Mouse (Mus musculus): Measurements from ENCODE around the gene Stam2. TPM values are rescaled to one million over a fixed set of nuclear protein-coding genes. Genes with fewer than 3 reads are reported as not detected.
A peak's percentile ranks its signal among the peaks of the same experiment; 100 is the strongest.

The Stam2 gene
- polyA plus RNA-seq, 1 experiment from 2014 or later = 42.8 TPM

GRCm38 (mm10) chr2:52676023-52676912, 65.8 kb downstream of the Stam2 start, which contains the start of gene Cacnb4:
Gene Cacnb4, minus strand, starts transcription at chr2:52676831.
- Histone ChIP-seq H3K27ac (0 out of 2 replicates have a peak within 1 kb of the TSS, but pooled peaks have one; percentile 26), H3K4me2 (peak within 1 kb of the TSS; percentile 98), H3K9ac (peak within 1 kb of the TSS; percentile 77), H3K4me3 (replicated peaks) (peak within 1 kb of the TSS; percentile 69), H3K4me1 (peaks cover 16% of the 10 kb centered on the region), H3K27me3 (peaks cover 38% of the 10 kb centered on the region), H3K36me3 (replicated peaks) (no peaks in the 10 kb centered on the region), H3K9me3 (no peaks in the 10 kb centered on the region)
- ATAC-seq (ENCODE audit: low FRiP score) = peak; percentile 92
- under 1% methylated on average over 45 of the region's 77 CpGs for WGBS

- Histone ChIP-seq H3K9ac (peak overlapping the region; percentile 77), H3K27ac (no peak overlapping the region), H3K4me1 (peaks cover 16% of the 10 kb centered on the region), H3K4me3 (replicated peaks) (peak overlapping the region; percentile 69), H3K27me3 (peaks cover 38% of the 10 kb centered on the region), H3K9me3 (no peaks in the 10 kb centered on the region), H3K4me2 (peak overlapping the region; percentile 98), H3K36me3 (replicated peaks) (no peaks in the 10 kb centered on the region)
- 0% methylated on average over 36 of the region's 42 CpGs for WGBS
- peak; percentile 74; the same call in 1 of the 2 replicates for ATAC-seq (ENCODE audit: low FRiP score)
Measured at GRCm38 (mm10) chr2:52675278-52675987, 66.6 kb downstream of the Stam2 start.

GRCm38 (mm10) chr2:52674886-52675277, 67.2 kb downstream of the Stam2 start:
- H3K9me3 ChIP-seq = no peaks in the 10 kb centered on the region
- H3K4me2 ChIP-seq = peak overlapping the region; percentile 98
- H3K4me1 ChIP-seq = peaks cover 16% of the 10 kb centered on the region
- no peaks in the 10 kb centered on the region for H3K36me3 ChIP-seq (replicated peaks)
- peak overlapping the region; percentile 69 for H3K4me3 ChIP-seq (replicated peaks)
- WGBS = under 1% methylated on average over 19 of the region's 19 CpGs
- H3K27me3 ChIP-seq = peaks cover 38% of the 10 kb centered on the region
- H3K9ac ChIP-seq = 0 out of 2 replicates have a peak overlapping the region, but pooled peaks have one; percentile 77
- H3K27ac ChIP-seq = no peak overlapping the region
- no peak for ATAC-seq (ENCODE audit: low FRiP score)

- no peak overlapping the region for H3K4me3 ChIP-seq (replicated peaks)
- peaks cover 16% of the 10 kb centered on the region for H3K4me1 ChIP-seq
- H3K27me3 ChIP-seq = peaks cover 31% of the 10 kb centered on the region
- no peaks in the 10 kb centered on the region for H3K36me3 ChIP-seq (replicated peaks)
- no peak for ATAC-seq (ENCODE audit: low FRiP score)
- no peak overlapping the region for H3K4me2 ChIP-seq
- H3K27ac ChIP-seq = no peak overlapping the region
- 77% methylated on average over 1 of the region's 1 CpGs for WGBS
- H3K9ac ChIP-seq = no peak overlapping the region
- no peaks in the 10 kb centered on the region for H3K9me3 ChIP-seq
Measured at GRCm38 (mm10) chr2:52673172-52673571, 68.9 kb downstream of the Stam2 start.

GRCm38 (mm10) chr2:52670733-52671132, 71.3 kb downstream of the Stam2 start:
- H3K4me3 ChIP-seq (replicated peaks) = no peak overlapping the region
- H3K4me1 ChIP-seq = peaks cover 10% of the 10 kb centered on the region
- H3K4me2 ChIP-seq = no peak overlapping the region
- WGBS = 87% methylated on average over 5 of the region's 5 CpGs
- no peaks in the 10 kb centered on the region for H3K9me3 ChIP-seq
- ATAC-seq (ENCODE audit: low FRiP score) = no peak
- H3K27me3 ChIP-seq = peaks cover 21% of the 10 kb centered on the region
- H3K27ac ChIP-seq = no peak overlapping the region
- H3K9ac ChIP-seq = no peak overlapping the region
- no peaks in the 10 kb centered on the region for H3K36me3 ChIP-seq (replicated peaks)

- H3K27ac ChIP-seq = no peak overlapping the region
- no peaks in the 10 kb centered on the region for H3K4me1 ChIP-seq
- H3K4me3 ChIP-seq (replicated peaks) = no peak overlapping the region
- no peak overlapping the region for H3K9ac ChIP-seq
- H3K4me2 ChIP-seq = no peak overlapping the region
- peaks cover 10% of the 10 kb centered on the region; the same call in 1 of the 2 replicates for H3K27me3 ChIP-seq
- no peaks in the 10 kb centered on the region for H3K9me3 ChIP-seq
- ATAC-seq (ENCODE audit: low FRiP score) = no peak
- H3K36me3 ChIP-seq (replicated peaks) = no peaks in the 10 kb centered on the region
- WGBS = 92% methylated on average over 6 of the region's 6 CpGs
Measured at GRCm38 (mm10) chr2:52668480-52668879, 73.6 kb downstream of the Stam2 start.

- WGBS = 92% methylated on average over 5 of the region's 5 CpGs
Measured at GRCm38 (mm10) chr2:52656722-52657121, 85.4 kb downstream of the Stam2 start.

GRCm38 (mm10) chr2:52654541-52654940, 87.5 kb downstream of the Stam2 start:
- H3K4me3 ChIP-seq (replicated peaks) = no peak overlapping the region
- no peaks in the 10 kb centered on the region for H3K9me3 ChIP-seq
- no peaks in the 10 kb centered on the region for H3K27me3 ChIP-seq
- H3K4me1 ChIP-seq = no peaks in the 10 kb centered on the region
- H3K36me3 ChIP-seq (replicated peaks) = no peaks in the 10 kb centered on the region
- WGBS = 87% methylated on average over 4 of the region's 4 CpGs
- H3K9ac ChIP-seq = no peak overlapping the region
- no peak overlapping the region for H3K4me2 ChIP-seq
- ATAC-seq (ENCODE audit: low FRiP score) = no peak
- no peak overlapping the region for H3K27ac ChIP-seq

More at GRCm38 (mm10) chr2:52656722-52657121, 85.4 kb downstream of the Stam2 start:
- no peaks in the 10 kb centered on the region for H3K9me3 ChIP-seq
- no peak overlapping the region for H3K9ac ChIP-seq
- no peak overlapping the region for H3K27ac ChIP-seq
- no peak overlapping the region for H3K4me2 ChIP-seq
- H3K27me3 ChIP-seq = 0 out of 2 replicates have a peak, but pooled peaks cover 4% of the 10 kb centered on the region
- H3K36me3 ChIP-seq (replicated peaks) = no peaks in the 10 kb centered on the region
- H3K4me1 ChIP-seq = no peaks in the 10 kb centered on the region
- no peak overlapping the region for H3K4me3 ChIP-seq (replicated peaks)
- ATAC-seq (ENCODE audit: low FRiP score) = no peak

GRCm38 (mm10) chr2:52651547-52651946, 90.5 kb downstream of the Stam2 start:
- no peak overlapping the region for H3K4me3 ChIP-seq (replicated peaks)
- H3K4me2 ChIP-seq = no peak overlapping the region
- WGBS = 90% methylated on average over 6 of the region's 6 CpGs
- no peaks in the 10 kb centered on the region for H3K27me3 ChIP-seq
- no peak overlapping the region for H3K27ac ChIP-seq
- no peaks in the 10 kb centered on the region for H3K36me3 ChIP-seq (replicated peaks)
- no peak overlapping the region for H3K9ac ChIP-seq
- ATAC-seq (ENCODE audit: low FRiP score) = no peak
- H3K4me1 ChIP-seq = 0 out of 2 replicates have a peak, but pooled peaks cover 2% of the 10 kb centered on the region
- no peaks in the 10 kb centered on the region for H3K9me3 ChIP-seq

- 80% methylated on average over 8 of the region's 8 CpGs for WGBS
- H3K9me3 ChIP-seq = no peaks in the 10 kb centered on the region
- H3K9ac ChIP-seq = no peak overlapping the region
- no peak overlapping the region for H3K27ac ChIP-seq
- H3K4me3 ChIP-seq (replicated peaks) = no peak overlapping the region
- ATAC-seq (ENCODE audit: low FRiP score) = no peak
- no peaks in the 10 kb centered on the region for H3K27me3 ChIP-seq
- no peak overlapping the region for H3K4me2 ChIP-seq
- no peaks in the 10 kb centered on the region for H3K36me3 ChIP-seq (replicated peaks)
- H3K4me1 ChIP-seq = 0 out of 2 replicates have a peak, but pooled peaks cover 2% of the 10 kb centered on the region
Measured at GRCm38 (mm10) chr2:52647255-52647998, 94.7 kb downstream of the Stam2 start.

GRCm38 (mm10) chr2:52643657-52644056, 98.4 kb downstream of the Stam2 start:
- no peak for ATAC-seq (ENCODE audit: low FRiP score)
- Histone ChIP-seq H3K27ac (no peak overlapping the region), H3K4me2 (no peak overlapping the region), H3K9me3 (no peaks in the 10 kb centered on the region), H3K27me3 (no peaks in the 10 kb centered on the region), H3K4me1 (0 out of 2 replicates have a peak, but pooled peaks cover 2% of the 10 kb centered on the region), H3K36me3 (replicated peaks) (no peaks in the 10 kb centered on the region), H3K9ac (no peak overlapping the region), H3K4me3 (replicated peaks) (no peak overlapping the region)
- 87% methylated on average over 6 of the region's 6 CpGs for WGBS

Measured in forebrain, embryonic 12.5 days (tissue).